Mouse (Mus musculus): ENCODE results near the gene Fuca1.

Gene Fuca1

GRCm38 (mm10) chr4:135920304-135921241 lies at the start of gene Fuca1:
Fuca1 (plus strand) TSS chr4:135920735.
- in situ Hi-C loops (cut with MboI, MseI): no loop called here

- in situ Hi-C loops (cut with MboI, MseI): no loop called here
Observed at GRCm38 (mm10) chr4:135872015-135872414, 48.5 kb upstream of the Fuca1 start.

- in situ Hi-C loops (cut with MboI, MseI): no loop called here
Observed at GRCm38 (mm10) chr4:135872589-135873391, 47.7 kb upstream of the Fuca1 start.

- in situ Hi-C loops (cut with MboI, MseI): no loop called here
Observed at GRCm38 (mm10) chr4:135873526-135874202, 46.9 kb upstream of the Fuca1 start, which contains the start of gene Pnrc2. Pnrc2 (minus strand) TSS chr4:135873850.

- in situ Hi-C loops (cut with MboI, MseI): no loop called here
Observed at GRCm38 (mm10) chr4:135874564-135875535, 45.7 kb upstream of the Fuca1 start.

- in situ Hi-C loops (cut with MboI, MseI): no loop called here
Observed at GRCm38 (mm10) chr4:135875546-135875945, 45.0 kb upstream of the Fuca1 start.

- in situ Hi-C loops (cut with MboI, MseI): no loop called here
Observed at GRCm38 (mm10) chr4:135875991-135876582, 44.4 kb upstream of the Fuca1 start.

- in situ Hi-C loops (cut with MboI, MseI): no loop called here
Observed at GRCm38 (mm10) chr4:135876583-135877020, 43.9 kb upstream of the Fuca1 start.

- in situ Hi-C loops (cut with MboI, MseI): no loop called here
Observed at GRCm38 (mm10) chr4:135877742-135878141, 42.8 kb upstream of the Fuca1 start.

- in situ Hi-C loops (cut with MboI, MseI): no loop called here
Observed at GRCm38 (mm10) chr4:135879021-135879420, 41.5 kb upstream of the Fuca1 start.

- in situ Hi-C loops (cut with MboI, MseI): loop anchor here (5.0 kb wide), 1 partner anchor 37 kb away; no protein-coding TSS in a partner anchor
Observed at GRCm38 (mm10) chr4:135880018-135880417, 40.5 kb upstream of the Fuca1 start.

- in situ Hi-C loops (cut with MboI, MseI): loop anchor here (5.0 kb wide), 1 partner anchor 37 kb away; no protein-coding TSS in a partner anchor
Observed at GRCm38 (mm10) chr4:135880576-135880975, 40.0 kb upstream of the Fuca1 start.

- in situ Hi-C loops (cut with MboI, MseI): loop anchor here (5.0 kb wide), 1 partner anchor 35 kb away; no protein-coding TSS in a partner anchor
Observed at GRCm38 (mm10) chr4:135882023-135882422, 38.5 kb upstream of the Fuca1 start.

- in situ Hi-C loops (cut with MboI, MseI): loop anchor here (5.0 kb wide), 1 partner anchor 34 kb away; no protein-coding TSS in a partner anchor
Observed at GRCm38 (mm10) chr4:135883401-135883851, 37.1 kb upstream of the Fuca1 start.

- in situ Hi-C loops (cut with MboI, MseI): loop anchor here (5.0 kb wide), 1 partner anchor 33 kb away; no protein-coding TSS in a partner anchor
Observed at GRCm38 (mm10) chr4:135883881-135884516, 36.5 kb upstream of the Fuca1 start.

- in situ Hi-C loops (cut with MboI, MseI): loop anchor here (5.0 kb wide), 1 partner anchor 33 kb away; no protein-coding TSS in a partner anchor
Observed at GRCm38 (mm10) chr4:135884531-135884930, 36.0 kb upstream of the Fuca1 start.

- in situ Hi-C loops (cut with MboI, MseI): no loop called here
Observed at GRCm38 (mm10) chr4:135885676-135886075, 34.9 kb upstream of the Fuca1 start.

GRCm38 (mm10) chr4:135886184-135886583 lies 34.4 kb upstream of the Fuca1 start:
- in situ Hi-C loops (cut with MboI, MseI): no loop called here

- in situ Hi-C loops (cut with MboI, MseI): no loop called here
Observed at GRCm38 (mm10) chr4:135888448-135889057, 32.0 kb upstream of the Fuca1 start.

Data from T-helper 2 cell (primary cell).